Mouse (Mus musculus): ENCODE measurements around the gene Thrb.
"Not testable (repeated sequence)": the region's sequence is repeated elsewhere in the genome, so short reads cannot be mapped to it uniquely, and the experiment has no call there.

Gene Thrb

DNA sequence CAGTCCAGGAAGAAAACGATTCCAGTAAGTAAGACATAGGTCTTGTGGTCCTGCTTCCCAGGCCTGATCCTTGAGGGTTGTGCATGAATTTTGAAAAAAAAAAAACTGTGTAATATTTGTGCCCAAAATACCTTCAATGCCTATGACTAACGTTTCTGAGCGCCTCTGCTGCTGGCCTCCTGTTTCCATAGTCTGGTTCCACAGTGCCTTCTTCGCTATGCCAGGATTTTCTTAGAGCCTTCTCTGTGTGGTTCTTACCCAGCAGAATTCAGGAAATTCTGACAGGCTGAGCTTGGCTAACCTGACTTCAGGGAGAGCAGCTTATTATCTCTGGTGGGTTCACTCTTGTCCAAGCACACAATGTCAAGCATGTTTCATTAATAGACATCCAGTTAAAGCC lies 274.7 kb downstream of the Thrb start:
- not testable (repeated sequence) for DNase-seq (ENCODE audit: low read depth)

DNA sequence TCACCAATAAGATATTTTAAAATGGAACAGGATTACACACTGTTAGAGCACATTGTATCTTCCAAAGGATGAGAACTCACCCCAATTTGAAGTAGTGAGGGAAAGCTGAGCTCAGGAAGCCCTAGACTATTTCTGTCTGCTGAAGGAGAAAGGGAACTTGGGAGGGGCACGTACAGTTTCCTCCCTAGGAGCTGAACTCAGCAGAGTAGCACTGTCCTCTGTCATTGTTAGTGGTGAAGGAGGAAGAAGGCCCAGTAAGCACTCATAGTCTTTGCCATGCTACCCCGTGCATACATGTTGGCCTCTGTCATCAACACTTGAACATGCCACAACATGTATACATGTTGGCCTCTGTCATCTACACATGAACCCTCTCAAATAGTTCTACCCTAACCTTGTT lies 294.0 kb downstream of the Thrb start:
- no peak for DNase-seq (ENCODE audit: low read depth)

DNA sequence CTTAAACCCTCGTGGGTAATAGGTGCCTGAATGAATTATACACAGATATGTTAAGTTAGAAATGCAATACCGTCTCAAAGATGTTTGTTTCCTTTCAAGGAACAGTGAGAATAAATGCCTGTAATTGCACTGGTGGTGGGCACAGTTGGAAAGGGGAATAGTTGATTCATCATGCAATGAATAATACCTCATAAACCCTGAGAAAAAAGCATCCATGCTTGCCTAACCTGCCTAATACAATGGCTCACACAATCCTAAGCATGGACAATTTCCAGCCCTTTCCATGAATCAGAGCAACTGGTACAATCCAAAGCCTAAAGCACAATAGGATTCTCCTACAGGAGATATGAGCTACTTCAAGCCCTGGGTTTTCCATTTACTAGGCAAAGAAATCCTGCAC lies 299.8 kb downstream of the Thrb start:
- no peak for DNase-seq (ENCODE audit: low read depth)

DNA sequence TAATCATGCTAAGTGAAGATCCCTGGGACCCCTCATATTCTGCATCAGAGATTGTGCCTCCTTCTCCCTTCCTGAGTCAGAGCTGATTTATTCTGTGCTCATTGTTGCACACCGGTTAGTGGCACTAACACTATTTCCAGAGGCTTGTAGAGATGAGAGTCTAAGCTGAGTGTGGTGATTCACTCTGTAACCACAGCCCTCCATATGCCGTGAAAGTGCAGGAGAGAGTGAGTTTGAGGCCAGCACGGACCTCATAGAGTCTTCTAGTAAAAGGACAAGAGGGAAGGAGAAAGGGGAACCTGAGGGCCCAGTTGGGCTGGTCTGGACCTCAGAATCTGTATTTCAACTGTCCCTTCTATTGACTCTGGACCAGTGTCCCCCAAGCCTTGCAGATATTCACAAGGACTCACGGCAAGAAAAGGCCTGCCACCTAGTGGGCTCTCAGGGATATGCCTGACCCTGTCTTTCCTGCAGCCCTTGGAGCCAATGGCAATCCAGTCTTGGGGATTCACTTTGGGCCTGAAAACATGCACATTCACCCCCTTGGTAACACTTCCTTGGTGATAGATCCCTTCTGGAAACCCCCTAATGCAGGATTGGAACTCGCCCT lies 307.2 kb downstream of the Thrb start:
- peak; percentile 1 for DNase-seq (ENCODE audit: low read depth)

DNA sequence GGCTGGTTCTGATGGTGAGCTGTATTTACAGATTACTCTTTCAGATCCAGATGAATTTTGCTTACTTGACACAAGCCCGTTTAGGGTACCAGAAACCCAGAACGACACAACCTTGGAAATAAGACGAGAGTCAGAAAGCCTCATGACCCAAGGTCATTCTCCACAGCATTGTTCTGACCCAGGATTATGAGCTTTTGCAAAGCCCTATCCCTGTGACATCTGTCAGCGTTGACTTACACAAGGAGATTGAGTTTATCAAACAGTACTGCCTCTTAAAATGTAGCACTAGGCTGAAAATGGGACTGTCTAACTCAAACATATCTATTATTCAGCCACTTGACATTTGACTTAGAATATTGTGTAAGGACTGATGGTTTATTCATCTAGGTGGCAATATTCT lies 312.1 kb downstream of the Thrb start:
- no peak for DNase-seq (ENCODE audit: low read depth)

DNA sequence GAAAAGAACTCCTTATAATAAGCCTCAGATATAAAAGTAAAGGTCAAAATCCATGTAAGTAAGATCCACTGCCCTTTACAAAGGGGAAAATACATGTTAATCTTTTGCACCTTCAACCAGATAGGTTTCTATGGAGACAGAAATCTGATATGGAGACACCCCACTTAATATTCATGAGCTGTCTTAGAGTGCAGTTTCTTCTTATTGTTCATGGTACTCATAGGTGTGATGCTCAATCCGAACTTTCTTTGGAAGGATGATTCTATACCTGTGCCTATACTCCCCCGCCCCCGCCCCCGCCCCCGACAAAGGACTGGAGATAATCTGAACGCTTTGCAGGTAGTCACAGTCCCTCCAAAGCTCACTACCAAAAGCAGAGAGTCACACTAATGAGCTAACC lies 312.6 kb downstream of the Thrb start:
- DNase-seq (ENCODE audit: low read depth): no peak

DNA sequence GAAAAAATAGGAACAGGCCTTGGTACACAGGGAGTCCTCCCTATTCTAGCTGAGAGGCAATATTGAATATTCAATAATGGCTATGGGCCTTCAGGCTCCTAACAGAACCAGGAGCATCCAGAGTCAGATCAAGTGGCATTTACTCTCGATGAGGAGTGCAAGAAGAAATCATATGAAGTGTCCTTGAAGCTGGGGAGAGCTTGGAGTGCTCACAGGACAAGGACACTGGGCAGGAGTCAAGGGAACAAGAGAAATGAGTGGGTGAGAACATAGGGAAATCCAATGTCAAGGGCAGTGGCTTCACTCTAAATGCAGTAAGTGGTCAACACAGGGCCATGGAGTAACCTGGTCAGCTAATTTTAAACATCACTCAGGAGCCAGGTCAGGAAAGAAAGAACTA lies 315.7 kb downstream of the Thrb start:
- DNase-seq (ENCODE audit: low read depth): no peak

DNA sequence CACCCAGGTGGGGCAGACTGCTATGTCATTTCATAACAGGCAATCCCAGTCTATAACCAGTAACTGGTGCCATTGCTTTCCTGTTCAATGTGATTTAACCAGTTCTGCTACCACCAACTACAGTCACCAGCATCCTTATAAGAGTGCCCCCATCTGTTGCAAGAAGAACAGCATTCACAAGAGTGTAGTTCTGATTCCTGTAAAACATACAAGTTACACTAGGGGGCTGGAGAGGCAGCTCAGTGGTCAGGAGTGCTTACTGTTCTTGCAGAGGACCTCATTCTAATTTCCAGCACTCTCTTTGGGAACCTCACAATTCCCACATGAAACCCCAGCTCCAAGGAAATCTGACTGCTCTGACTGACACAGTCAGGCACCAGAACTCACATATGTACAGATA lies 318.2 kb downstream of the Thrb start:
- DNase-seq (ENCODE audit: low read depth): no peak

DNA sequence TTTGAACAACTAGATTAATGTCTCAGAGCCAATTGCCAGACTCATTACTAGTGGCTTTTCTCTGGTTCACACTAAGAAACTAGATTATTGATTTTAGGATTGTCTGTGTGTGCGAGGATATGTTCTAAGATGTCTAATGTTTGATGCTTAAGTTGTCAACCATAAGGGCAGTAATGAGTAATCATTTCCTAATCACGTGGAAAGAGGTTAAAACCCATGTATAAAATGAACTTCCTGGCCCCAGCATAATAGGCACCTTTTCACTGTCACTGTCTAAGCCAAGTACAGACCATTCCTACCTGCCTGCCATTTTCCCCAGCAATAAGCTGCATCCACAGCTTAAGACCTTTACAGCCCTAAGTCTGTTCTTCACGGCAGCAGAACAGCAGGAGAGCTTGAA lies 321.2 kb downstream of the Thrb start:
- no peak for DNase-seq (ENCODE audit: low read depth)

DNA sequence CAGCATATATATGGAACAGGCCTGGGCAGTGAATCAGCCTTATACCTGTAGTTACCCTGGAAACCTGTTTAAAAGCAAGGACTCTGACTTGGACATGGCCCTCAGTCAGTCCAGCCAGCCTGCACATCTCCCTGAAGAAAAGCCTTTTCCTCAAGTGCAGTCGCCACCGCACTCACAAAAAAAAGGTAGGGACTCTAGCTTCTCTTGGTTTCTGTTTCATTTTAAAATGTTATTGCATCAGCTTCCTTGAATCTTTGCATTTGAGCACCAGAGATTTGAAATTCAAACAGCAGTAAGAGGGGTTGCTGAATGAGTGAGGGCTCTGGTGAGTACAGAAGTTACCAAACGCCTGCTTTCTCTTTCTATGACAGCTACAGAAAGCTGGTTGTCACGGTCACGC lies 322.0 kb downstream of the Thrb start:
- no peak for DNase-seq (ENCODE audit: low read depth)

DNA sequence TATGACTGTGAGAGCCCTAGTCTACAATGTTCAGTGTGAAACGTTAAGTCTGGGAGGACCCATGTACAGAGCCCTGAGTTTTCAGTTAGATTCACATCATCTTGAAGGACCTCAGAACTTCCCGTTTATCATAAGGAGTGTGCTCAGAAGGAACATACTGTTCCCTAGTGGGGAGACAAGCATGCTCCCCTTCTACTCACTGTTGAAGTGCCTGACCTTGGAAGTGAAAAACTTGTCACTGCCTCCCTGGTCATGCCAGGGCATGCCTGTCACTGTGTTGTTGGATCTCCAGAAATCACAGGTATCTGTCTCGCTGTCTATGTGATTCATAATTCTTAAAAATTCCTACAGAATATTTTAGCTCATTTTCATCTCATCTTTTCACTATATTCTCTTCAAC lies 323.3 kb downstream of the Thrb start:
- no peak for DNase-seq (ENCODE audit: low read depth)

DNA sequence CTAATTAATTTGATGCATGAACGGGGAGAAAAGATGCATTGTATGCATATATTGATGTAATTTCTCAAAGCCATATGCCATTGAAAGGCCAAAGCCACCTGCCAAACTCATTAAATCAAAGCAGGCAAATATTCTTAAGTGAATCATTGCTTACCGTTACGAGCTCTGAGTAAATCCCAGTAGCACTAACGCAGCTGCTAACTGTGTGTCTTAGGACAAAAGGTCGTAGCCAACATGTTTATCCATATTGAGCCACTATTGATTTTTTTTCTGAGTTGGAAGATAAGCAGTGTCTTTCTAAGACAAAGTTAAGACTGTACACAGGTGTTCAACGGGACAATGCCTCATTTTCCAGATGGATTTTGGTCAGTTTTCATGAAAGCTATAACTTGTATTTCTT lies 323.8 kb downstream of the Thrb start:
- no peak for DNase-seq (ENCODE audit: low read depth)

DNA sequence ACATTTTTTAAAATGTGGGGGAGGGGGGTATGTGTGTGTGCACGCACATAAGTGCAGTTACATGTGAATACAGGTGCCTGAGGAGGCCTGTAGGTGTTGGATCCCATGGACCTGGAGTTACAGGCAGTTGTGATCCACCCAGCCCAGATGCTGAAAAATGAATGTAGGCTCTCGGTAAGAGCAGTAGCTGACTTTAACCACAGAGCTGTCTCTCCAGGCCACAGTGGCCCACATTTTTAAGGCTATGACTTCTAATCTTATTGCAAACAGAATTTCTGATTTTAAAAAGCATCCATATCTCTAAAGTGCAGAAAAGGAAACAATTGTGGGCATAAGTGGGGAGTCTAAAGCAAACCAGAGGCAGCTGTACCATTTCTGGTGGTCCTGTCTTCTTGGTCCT lies 328.5 kb downstream of the Thrb start:
- no peak for DNase-seq (ENCODE audit: low read depth)

DNA sequence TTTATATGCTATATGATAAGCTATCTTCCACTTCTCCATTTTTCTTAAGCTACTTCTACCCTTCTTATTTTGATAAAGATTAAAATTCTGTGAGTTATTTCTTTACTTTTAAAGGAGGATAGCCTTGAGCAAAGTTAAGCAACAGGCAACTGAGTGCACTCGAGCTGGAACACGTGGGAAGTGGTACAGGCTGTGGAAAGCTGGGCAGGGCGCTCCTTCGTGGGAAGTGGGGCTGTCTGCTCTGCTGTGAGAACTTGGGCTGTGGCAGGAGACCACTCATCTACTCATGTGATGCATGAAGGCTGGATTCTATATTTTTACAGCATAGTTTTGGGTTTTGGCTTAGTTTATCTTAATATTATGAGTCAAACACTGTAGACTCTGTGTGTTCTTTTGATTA lies 329.1 kb downstream of the Thrb start:
- no peak for DNase-seq (ENCODE audit: low read depth)

DNA sequence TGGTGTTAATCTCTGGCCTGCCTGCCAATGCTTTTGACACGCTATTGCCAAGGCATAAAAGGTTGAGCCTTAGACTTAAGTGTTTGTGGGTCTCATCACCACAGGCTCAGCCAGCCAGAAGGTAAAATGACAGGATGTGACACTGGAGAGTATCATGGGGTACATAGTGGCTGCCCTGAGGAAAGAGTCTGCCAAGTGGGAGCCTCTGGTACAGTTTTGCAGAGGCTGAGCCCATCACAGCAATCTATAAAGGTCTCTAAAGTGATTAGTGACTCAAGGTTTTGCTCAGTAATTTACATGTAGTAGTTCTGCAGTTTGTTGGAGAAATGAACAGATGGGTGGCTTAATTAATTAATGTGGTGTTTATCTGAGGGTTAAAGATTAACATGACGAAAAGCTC lies 330.1 kb downstream of the Thrb start:
- no peak for DNase-seq (ENCODE audit: low read depth)

DNA sequence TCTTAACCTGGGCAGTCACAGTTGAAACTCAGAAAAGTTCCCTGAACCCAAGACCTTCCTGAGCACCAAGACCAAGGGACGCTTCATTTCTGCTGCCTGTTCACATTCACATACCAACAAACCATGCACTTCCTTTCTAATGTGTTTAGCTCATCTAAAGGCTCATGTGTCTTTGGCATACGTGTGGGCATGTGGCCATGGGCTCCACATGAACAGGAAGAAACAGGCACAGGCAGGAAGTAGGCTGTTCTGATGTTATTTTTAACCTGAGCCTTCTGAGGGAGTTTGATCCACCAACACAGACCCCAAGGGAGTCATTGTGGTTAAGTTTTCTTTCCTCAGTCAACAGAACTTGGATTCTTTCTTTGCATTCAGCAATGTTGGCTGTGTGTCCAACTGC lies 341.8 kb downstream of the Thrb start:
- no peak for DNase-seq (ENCODE audit: low read depth)

DNA sequence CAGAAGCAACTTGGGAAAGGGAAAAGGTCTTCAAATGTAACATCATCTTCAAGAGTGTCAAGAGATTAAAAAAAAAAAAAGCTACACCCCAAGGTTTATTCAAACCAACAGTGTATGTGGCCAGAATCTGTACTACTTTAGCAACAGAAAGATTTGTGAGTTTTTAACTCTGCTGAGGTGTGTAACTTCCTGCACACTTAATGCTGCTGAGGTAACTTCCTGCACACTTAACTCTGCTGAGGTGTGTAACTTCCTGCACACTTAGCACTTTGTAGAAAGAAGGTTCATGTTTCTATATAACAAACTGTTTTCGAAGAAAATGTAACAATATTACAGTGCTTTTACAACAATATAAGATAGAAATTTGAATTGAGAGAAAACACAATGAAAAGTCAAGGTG lies 343.6 kb downstream of the Thrb start:
- no peak for DNase-seq (ENCODE audit: low read depth)

DNA sequence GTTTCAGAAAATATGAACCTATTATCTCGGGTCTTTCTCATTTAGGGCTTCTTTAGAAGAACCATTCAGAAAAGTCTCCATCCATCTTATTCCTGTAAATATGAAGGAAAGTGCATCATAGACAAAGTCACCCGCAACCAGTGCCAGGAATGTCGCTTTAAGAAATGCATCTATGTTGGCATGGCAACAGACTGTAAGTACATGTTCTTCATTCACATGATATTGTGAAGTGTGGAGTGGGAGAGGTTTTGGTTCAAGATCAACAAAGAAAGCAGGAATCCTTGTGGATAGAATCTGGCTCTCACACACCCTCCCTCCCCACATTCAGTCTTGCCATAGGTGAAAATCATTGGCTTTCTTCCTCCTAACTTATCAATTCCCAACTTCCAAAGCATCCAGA lies 348.5 kb downstream of the Thrb start:
- no peak for DNase-seq (ENCODE audit: low read depth)

DNA sequence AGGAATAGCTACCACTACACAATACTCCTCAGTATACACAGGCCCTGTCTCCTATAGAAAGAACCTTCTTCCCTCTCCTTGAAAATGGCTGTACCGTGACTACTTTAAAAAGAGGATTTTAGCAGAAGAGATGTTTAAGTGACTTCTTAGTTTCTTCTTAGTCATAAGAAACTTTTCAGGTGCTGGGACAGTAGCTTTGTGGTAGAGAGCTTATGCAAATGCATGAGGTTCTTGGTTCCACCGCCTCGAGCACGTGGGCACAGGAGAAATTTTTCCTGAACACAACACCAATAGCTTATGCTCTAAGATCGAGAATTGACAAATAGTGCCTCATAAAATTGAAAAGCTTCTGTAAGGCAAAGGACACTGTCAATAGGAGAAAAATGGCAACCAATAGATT lies 356.5 kb downstream of the Thrb start:
- DNase-seq (ENCODE audit: low read depth): no peak

DNA sequence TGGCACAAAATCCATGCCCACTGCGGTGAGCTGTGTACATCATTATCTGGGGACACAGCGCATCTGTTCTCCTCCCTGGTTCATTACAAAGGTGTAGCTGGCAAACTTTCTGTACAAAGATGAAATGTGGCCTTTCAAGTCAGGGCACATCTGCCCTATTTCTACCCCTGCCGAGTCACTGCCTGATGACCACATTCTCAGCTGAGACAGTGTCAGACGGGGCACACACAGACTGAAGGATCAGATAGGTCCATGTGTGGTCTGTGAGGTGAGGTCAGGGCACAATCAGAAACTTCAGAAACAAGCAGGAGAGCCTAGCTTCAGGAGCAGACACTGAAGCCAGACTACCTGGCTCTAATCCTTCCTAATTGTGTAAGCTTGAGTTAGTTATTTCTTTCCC lies 360.1 kb downstream of the Thrb start:
- DNase-seq (ENCODE audit: low read depth): no peak

DNA sequence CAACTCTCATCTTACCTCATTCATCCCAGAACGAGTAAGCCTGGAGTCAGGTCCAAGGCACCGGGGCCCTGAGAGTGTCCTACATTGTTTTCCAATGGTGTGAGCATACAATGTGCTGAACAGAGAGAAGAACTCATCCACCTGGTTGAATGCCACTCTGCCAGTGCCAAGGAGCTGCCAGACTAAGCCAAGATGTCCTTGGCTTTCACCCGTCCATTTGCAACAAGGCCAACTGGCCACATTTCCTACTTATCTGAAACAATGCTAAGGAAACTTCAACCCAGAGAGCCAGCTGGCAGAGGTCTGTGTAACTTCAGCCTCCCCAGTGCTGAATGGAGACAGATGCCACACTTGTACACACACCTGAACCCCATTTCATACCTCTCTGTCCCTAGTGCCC lies 360.6 kb downstream of the Thrb start:
- DNase-seq (ENCODE audit: low read depth): no peak

DNA sequence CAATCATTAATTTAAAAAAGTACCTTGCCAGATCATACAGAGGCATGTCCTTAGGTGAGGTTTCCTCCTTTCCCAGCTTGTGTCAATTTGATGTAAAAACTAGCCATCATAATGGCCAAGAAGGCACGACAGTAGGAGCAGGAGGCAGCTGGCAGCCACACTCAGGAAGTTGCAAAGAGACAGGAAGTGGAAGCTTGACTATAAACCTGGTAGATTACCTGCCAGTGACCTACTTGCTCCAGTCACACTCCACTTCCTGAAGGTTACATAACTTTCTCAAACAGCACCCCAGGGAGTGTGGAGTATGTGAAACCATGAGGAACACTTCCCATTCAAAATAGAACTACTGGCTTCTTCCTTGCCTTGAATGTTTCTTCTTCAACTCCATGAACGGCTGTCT lies 361.7 kb downstream of the Thrb start:
- no peak for DNase-seq (ENCODE audit: low read depth)

DNA sequence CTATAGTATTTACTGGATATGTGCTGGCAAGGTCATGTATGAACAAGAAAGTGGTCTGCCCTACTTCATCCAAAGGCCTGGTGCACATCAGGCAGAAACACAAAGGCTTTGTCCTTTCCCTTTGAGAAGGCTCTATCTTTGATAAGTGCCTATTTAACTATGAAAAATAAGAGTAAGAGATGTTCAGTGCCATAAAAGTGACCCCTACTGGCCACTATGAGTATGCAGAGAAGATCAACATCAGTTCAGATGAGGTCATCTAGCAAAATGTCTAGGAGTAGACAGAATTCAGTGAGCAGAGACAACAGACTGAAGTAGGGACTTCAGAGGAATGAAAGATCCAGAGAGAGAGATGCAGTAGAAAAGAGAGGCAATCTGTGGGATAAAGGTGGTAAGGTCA lies 362.3 kb downstream of the Thrb start:
- no peak for DNase-seq (ENCODE audit: low read depth)

DNA sequence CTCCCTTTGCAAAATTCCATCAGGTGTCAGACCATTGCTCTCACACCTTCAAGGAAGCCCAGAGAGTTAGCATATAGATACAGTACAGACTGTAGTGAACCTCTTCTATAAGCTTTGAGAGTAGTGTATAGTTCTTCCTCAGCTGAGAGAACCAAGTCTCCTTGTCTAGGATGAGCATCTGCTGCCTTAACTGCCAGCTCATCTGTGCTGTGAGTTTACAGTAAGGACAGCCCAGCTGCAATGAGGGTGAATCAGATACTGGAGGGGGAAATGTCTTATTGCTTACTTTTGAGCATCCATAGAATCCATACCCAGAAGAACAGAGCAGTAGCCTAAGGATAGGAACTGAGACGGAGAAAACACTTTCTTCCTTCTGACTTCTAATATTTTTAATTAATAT lies 367.8 kb downstream of the Thrb start:
- DNase-seq (ENCODE audit: low read depth): no peak
